Mouse (Mus musculus): ENCODE results near the gene Ppp1r14d.

The Ppp1r14d gene

DNA sequence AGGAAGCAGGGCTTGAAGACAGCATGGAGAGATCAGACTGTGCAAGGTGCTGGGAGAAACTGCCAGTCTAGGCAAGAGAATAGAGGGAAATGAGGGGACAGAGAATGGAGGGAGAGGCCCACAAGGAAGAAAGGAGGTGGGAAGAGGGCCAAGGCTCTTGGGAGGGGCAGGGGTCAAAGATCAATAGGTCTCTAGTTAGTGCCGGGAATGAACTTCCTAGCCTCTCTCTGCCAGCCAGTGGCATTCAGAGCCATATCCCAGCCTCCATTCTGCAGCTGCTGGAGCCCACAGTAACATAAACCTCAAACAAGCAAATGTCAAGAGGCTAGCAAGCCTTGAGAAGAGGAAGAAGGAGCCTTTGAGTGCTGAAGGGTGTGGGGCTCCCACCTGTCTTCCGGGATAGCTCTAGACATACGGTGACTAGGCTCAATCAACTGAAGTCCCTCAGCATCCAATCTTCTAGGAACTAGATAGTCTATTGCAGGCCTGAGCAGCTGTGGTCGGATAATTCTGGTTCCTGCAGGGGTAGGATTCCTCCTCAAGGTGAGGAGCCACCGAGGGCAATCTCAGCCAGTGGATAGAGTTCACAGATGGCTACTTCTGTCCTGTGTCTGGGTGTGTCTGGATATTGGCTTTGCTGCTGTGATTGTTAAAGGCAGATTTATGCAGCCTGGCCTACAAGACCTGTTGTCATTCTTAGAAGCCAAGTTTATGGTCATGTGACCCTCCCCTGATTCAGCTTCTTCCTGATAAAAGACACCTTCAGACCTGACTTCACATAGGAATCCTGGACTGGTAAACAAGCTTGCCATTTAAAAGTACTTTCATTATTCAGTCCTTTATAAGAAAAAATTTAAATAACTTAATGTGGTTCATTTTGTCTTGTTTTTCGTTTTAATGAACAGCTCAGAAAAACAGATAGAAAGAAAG is at the start of gene Ppp1r14d:
Gene Ppp1r14d (minus strand): TSS at position 132 of the 930 bp plus-strand sequence.
- DNase-seq (ENCODE audit: low read depth, low spot score): no peak

DNA sequence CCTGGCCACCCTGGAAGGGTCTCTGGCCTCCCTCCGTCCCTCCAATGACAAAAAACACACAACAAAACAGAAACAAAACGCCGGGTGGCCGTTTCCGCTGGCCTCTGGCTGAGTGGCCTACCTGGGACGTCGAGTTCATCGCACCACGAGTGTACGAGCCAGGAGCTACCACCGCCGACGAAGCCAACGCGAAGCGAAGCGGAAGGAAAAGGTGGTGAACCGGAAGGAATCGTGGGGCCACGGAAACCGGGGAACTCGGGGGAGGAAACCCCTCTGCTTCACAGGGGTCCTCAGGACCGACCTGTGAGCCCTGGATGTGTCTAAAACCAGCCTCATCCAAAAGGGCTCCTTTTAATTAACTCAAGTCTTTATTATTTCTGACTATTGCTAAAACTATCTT is 48.1 kb upstream of the Ppp1r14d start:
- no peak for DNase-seq (ENCODE audit: low read depth, low spot score)

DNA sequence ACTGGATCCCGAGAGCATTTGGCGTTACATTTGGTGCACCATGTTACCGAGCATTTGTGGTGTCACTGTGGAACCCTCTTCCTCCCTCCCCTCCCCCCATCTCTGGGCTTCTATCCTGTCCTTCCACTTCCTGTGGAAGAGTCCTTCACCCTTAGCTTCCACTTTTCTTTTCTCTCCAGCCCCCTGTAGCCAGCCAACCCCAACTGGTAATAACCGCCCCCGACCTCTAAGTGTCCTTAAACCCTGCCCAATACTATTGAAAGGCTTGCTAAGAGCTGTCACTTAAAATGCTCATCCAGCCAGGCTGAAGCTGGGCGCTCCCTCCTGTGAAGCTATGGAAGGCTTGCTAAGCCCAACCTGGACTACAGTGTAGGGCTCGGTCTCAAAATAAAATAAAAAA is 47.2 kb upstream of the Ppp1r14d start:
- no peak for DNase-seq (ENCODE audit: low read depth, low spot score)

GRCm38 (mm10) chr2:119274126-119274525 is 44.4 kb upstream of the Ppp1r14d start:
- no peak for DNase-seq (ENCODE audit: low read depth, low spot score)

- DNase-seq (ENCODE audit: low read depth, low spot score): peak; percentile 60
Observed at GRCm38 (mm10) chr2:119270643-119271331, 41.1 kb upstream of the Ppp1r14d start, which contains the start of gene Rhov. TSS of gene Rhov (minus strand) at chr2:119271272.

- no peak for DNase-seq (ENCODE audit: low read depth, low spot score)
Observed at GRCm38 (mm10) chr2:119270286-119270642, 40.6 kb upstream of the Ppp1r14d start.

DNA sequence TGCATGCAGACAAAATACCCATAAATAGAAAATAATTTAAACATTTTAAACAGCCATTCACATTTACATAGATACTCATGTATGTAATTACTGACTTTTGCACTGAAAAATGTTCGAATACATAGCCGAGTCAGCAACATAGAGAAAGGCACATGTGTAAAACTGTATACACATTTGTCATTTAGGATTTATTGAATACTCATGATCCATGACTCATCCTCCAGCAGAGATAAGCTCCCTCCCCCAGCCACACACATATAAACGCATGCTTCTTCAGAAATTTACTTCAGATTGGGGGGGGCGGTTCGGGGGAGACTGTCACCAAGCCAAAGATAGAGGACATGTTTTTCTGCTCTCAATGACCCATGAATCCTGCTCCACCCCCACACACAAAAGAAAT is 34.1 kb upstream of the Ppp1r14d start:
- DNase-seq (ENCODE audit: low read depth, low spot score): no peak

GRCm38 (mm10) chr2:119262978-119263377 is 33.3 kb upstream of the Ppp1r14d start:
- DNase-seq (ENCODE audit: low read depth, low spot score): no peak

GRCm38 (mm10) chr2:119261326-119261725 is 31.6 kb upstream of the Ppp1r14d start:
- no peak for DNase-seq (ENCODE audit: low read depth, low spot score)

DNA sequence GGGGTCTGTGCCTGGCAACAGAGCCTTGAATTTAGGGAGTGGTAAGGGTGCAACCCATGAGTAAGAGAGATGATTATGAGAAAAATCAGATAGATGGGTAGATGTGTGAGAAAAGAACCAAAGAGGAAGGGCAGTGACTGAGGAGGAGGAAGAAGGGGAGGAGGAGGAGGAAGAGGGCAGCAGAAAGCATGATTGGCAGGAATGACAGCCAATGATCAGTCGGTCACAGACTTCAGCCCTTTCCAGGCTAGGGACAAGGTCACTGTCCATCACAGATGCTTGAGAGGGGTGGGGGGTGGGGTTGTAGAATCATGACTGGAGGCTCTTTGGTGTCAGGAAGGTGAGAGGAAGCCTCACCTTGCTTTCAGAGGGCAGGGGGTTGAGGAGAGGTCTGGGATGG is 30.8 kb upstream of the Ppp1r14d start:
- DNase-seq (ENCODE audit: low read depth, low spot score): no peak

DNA sequence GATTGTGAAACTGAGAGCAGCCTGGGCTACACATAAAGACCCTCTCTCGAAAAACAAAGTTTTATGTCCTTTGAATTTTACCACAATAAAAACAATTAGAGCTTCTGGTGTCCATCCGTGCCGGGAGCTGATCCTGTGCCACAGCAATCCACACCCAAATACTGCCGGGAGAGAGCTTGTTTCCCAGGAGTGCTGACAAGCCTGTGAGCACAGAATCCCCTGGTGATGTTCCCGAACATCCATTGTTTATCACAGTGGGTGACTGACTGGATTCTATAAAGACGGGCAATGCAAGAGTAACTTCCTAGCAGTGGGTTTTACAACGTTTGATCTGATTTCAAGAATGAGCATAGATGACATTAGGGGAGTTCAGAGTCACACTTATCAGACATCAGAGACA is 25.3 kb upstream of the Ppp1r14d start:
- DNase-seq (ENCODE audit: low read depth, low spot score): no peak

- peak; percentile 90 for DNase-seq (ENCODE audit: low read depth, low spot score)
Observed at GRCm38 (mm10) chr2:119250826-119251478, 21.2 kb upstream of the Ppp1r14d start.

- no peak for DNase-seq (ENCODE audit: low read depth, low spot score)
Observed at GRCm38 (mm10) chr2:119250377-119250776, 20.7 kb upstream of the Ppp1r14d start.

DNA sequence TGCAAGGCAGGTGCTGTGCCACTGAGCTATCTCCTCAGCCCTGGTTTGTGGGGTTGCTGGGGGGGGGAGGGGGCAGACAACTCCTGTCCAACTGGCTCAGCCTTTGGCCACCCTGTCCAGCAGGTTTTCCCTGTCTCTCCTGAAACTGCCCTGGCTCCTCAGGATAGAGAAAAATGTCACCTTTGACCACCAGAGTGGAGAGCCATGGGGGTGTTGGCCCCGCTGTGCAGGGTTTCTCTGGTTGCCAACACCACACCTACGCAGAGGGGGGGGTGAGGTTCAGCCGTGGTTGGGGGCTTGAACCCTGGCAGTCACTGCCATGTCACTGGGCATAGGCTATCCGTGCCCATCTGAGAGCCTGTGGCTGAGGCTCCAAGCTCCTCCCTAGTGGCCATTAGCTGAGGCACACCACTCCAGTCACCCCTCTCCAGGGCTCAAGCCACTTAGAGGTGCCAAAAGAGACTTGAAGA is 19.9 kb upstream of the Ppp1r14d start:
- DNase-seq (ENCODE audit: low read depth, low spot score): no peak

DNA sequence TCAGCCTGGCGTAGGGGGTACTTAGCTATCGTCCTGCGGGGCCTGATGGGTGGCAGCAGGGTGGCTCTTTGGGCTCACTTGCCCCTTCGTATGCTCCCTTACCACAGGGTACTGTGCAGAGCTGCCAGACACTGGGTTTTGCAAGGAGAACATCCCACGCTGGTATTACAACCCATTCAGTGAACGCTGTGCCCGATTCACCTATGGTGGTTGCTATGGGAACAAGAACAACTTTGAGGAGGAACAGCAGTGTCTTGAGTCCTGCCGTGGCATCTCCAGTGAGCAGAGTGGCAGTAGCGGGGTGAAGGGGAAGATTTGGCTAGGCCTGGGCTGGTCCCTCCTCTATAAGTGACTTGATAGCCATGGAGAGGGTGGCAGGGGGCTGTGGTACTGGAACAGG is 18.2 kb upstream of the Ppp1r14d start:
- no peak for DNase-seq (ENCODE audit: low read depth, low spot score)

DNA sequence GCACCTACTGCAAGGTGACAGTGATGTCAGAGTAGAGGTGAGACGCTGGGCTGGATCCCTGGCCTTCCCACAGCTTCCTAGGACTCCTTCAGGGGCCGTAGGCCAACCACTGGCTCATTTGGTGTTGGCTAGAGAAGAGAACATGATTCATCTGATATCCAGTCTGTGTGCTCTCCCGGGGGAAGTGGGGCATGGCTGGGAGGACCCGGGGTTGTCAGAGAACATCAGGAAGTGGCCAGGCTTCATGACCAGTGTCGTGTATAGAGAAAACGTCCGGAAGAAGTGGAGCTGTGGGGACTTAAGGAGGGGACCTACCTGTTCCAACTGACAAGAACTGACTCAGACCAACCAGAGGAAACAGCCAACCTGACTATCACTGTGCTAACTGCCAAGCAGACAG is 15.5 kb upstream of the Ppp1r14d start:
- DNase-seq (ENCODE audit: low read depth, low spot score): no peak

DNA sequence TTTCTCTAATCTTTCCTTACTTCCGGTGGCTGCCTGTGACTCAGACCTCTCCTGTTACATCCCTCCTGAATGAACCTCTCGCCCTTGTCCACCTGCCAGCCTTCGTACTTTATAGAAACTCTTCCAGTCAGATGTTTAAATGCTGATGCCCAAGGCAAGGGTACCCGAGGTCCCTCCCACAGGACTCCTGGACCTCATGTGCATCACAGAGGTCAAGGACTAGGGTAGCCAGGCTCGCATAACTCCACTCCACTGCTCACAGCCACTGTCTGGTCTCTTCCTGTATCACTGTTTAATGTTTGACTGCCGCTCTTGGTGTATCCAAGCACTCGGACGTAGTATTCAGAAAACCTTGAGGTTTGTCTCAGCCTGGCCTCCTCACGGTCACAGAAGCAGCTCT is 12.8 kb upstream of the Ppp1r14d start:
- no peak for DNase-seq (ENCODE audit: low read depth, low spot score)

GRCm38 (mm10) chr2:119240819-119241186 is 11.1 kb upstream of the Ppp1r14d start:
- DNase-seq (ENCODE audit: low read depth, low spot score): no peak

DNA sequence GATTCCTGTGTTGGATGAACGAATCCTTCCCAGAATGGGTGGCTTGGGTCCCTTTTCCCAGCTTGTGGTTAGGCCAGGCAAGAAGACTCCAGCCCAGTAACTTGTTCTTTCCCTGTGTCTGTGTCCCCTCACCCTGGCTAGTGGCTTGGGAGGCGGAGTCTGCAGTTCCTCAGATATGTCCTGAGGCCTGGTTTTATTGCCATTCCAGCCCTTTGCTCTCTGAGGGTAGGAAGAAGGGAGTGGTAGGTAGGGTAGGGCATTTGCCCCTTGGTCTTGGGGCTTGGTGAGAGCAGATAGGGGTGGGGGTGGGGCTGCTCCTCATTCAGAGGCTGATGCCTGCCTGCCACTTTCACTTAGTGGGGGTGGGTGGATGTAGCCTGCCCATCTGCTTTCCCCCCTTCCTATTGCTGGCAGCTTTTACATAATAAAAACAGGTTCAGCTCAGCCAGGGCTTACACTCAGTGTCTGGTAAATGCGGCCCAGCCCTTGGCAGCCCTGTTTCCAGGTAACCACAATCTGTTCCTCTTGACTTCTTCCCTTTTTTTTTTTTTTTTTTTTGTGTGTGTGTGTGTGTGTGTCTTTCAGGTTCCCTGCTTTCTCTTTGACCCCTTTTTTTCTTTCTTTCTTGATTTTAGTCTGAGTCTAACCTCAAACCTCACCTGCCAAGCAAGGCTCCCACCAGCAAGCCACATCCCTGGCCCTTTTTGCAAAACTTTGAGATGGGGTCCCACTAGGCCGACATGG is 10.5 kb upstream of the Ppp1r14d start:
- no peak for DNase-seq (ENCODE audit: low read depth, low spot score)

GRCm38 (mm10) chr2:119238671-119239070 is 9.0 kb upstream of the Ppp1r14d start:
- DNase-seq (ENCODE audit: low read depth, low spot score): no peak

- peak; percentile 13 for DNase-seq (ENCODE audit: low read depth, low spot score)
Observed at GRCm38 (mm10) chr2:119237871-119238220, 8.1 kb upstream of the Ppp1r14d start.

Measured in mesoderm, embryonic 11.5 days (tissue).